Mouse (Mus musculus) embryonic facial prominence, embryonic 14.5 days (tissue): ENCODE measurements around the gene Upk3b. TPM values are rescaled to one million over a fixed set of nuclear protein-coding genes. Genes with fewer than 3 reads are reported as not detected.

ENCODE experiments used
- ATAC-seq: fragments of 200-750 bp; cut with Nextera tagmentation; 2 replicates; pipeline ENCODE4 v1.8.0; 2017; ENCODE audit warnings: low read depth, moderate number of reproducible peaks, moderate TSS enrichment
- DNase-seq: peaks from one replicate; pipeline ENCODE4 v3.0.0-alpha.2; 2015; ENCODE audit warnings: low spot score
- H3K27ac ChIP-seq: fragments of 300-500 bp; sonication (generic); replicated peaks from 2 replicates; pipeline ENCODE4 v1.5.1; 2014; ENCODE audit warnings: low read depth, mild to moderate bottlenecking, low read length, moderate library complexity
- H3K27me3 ChIP-seq: fragments of 300-500 bp; sonication (generic); replicated peaks from 2 replicates; pipeline ENCODE4 v1.6.1; 2014; ENCODE audit warnings: low read length; ENCODE audit not compliant: control insufficient read depth, insufficient read depth
- H3K36me3 ChIP-seq: fragments of 300-500 bp; sonication (generic); 2 replicates; pipeline ENCODE4 v1.6.1; 2014; ENCODE audit warnings: low read length, mixed read lengths; ENCODE audit not compliant: control insufficient read depth, insufficient read depth
- H3K4me1 ChIP-seq: fragments of 300-500 bp; sonication (generic); 2 replicates; pipeline ENCODE4 v1.6.1; 2014; ENCODE audit warnings: antibody characterized with exemption, low read length; ENCODE audit not compliant: control insufficient read depth, insufficient read depth
- H3K4me2 ChIP-seq: fragments of 300-500 bp; sonication (generic); 2 replicates; pipeline ENCODE4 v1.6.1; 2014; ENCODE audit warnings: low read depth, mild to moderate bottlenecking, low read length, moderate library complexity, mixed read lengths
- H3K4me3 ChIP-seq: fragments of 300-500 bp; sonication (generic); 2 replicates; pipeline ENCODE4 v1.5.1; 2014; ENCODE audit warnings: low read depth, mild to moderate bottlenecking, low read length
- H3K9ac ChIP-seq: fragments of 300-500 bp; sonication (generic); 2 replicates; pipeline ENCODE4 v1.6.1; 2014; ENCODE audit warnings: low read depth, mild to moderate bottlenecking, low read length, moderate library complexity, mixed read lengths
- H3K9me3 ChIP-seq: fragments of 300-500 bp; sonication (generic); 2 replicates; pipeline ENCODE4 v1.6.1; 2016; ENCODE audit warnings: low read length; ENCODE audit not compliant: control insufficient read depth
- WGBS: fragments of 180-500 bp; shearing (Covaris S2); extraction: QIAGEN DNeasy Blood & Tissue Kit; methylation state at CpG from one replicate; pipeline ENCODE4 v1.1.7; 2014; 5-methylcytosine and 5-hydroxymethylcytosine counted together
- polyA plus RNA-seq: library from polyadenylated mRNA; unstranded; fragments of >200 nt; fragmentation: Nextera tagmentation; extraction: Ambion mirVana; gene quantifications from 2 replicates; pipeline ENCODE4 v1.2.1, GENCODE M21; 2014

Upk3b gene
- polyA plus RNA-seq, 1 experiment from 2014 or later, result 1.4 TPM

GRCm38 (mm10) chr5:136019907-136020306 is 18.4 kb upstream of the Upk3b start:
- Histone ChIP-seq H3K4me3 (no peak overlapping the region), H3K4me2 (no peak overlapping the region), H3K27ac (no peak overlapping the region), H3K9ac (no peak overlapping the region), H3K4me1 (peaks cover 12% of the 10 kb centered on the region; the same call in 1 of the 2 replicates), H3K27me3 (no peaks in the 10 kb centered on the region), H3K9me3 (no peaks in the 10 kb centered on the region), H3K36me3 (peaks cover 20% of the 10 kb centered on the region; the same call in 1 of the 2 replicates)
- 0 out of 2 replicates have a peak, but pooled peaks have one; percentile 10 for ATAC-seq
- WGBS, result 47% methylated on average over 1 of the region's 1 CpGs
- DNase-seq, result peak; percentile 37

GRCm38 (mm10) chr5:136025712-136026111 is 12.6 kb upstream of the Upk3b start:
- H3K27ac ChIP-seq, result no peak overlapping the region
- no peak overlapping the region for H3K9ac ChIP-seq
- 84% methylated on average over 3 of the region's 3 CpGs for WGBS
- no peak overlapping the region for H3K4me2 ChIP-seq
- peaks cover 56% of the 10 kb centered on the region for H3K36me3 ChIP-seq
- no peaks in the 10 kb centered on the region for H3K4me1 ChIP-seq
- no peaks in the 10 kb centered on the region for H3K27me3 ChIP-seq
- H3K9me3 ChIP-seq, result no peaks in the 10 kb centered on the region
- ATAC-seq (no peak), DNase-seq (no peak)
- no peak overlapping the region for H3K4me3 ChIP-seq

GRCm38 (mm10) chr5:136026859-136027258 is 11.4 kb upstream of the Upk3b start:
- DNase-seq, result no peak
- no peaks in the 10 kb centered on the region for H3K27me3 ChIP-seq
- H3K9ac ChIP-seq, result no peak overlapping the region
- no peak overlapping the region for H3K27ac ChIP-seq
- 88% methylated on average over 9 of the region's 9 CpGs for WGBS
- H3K4me1 ChIP-seq, result no peaks in the 10 kb centered on the region
- H3K4me2 ChIP-seq, result no peak overlapping the region
- no peaks in the 10 kb centered on the region for H3K9me3 ChIP-seq
- ATAC-seq, result no peak
- H3K4me3 ChIP-seq, result no peak overlapping the region
- peaks cover 59% of the 10 kb centered on the region for H3K36me3 ChIP-seq

GRCm38 (mm10) chr5:136027612-136028311 is 10.5 kb upstream of the Upk3b start:
- Histone ChIP-seq H3K4me1 (no peaks in the 10 kb centered on the region), H3K27me3 (no peaks in the 10 kb centered on the region), H3K36me3 (peaks cover 67% of the 10 kb centered on the region), H3K27ac (no peak overlapping the region), H3K9ac (no peak overlapping the region), H3K9me3 (no peaks in the 10 kb centered on the region), H3K4me2 (no peak overlapping the region), H3K4me3 (no peak overlapping the region)
- 81% methylated on average over 10 of the region's 11 CpGs for WGBS
- DNase-seq (no peak), ATAC-seq (no peak)

- DNase-seq (no peak), ATAC-seq (no peak)
- Histone ChIP-seq H3K36me3 (peaks cover 32% of the 10 kb centered on the region), H3K9me3 (no peaks in the 10 kb centered on the region), H3K4me1 (no peaks in the 10 kb centered on the region), H3K27me3 (no peaks in the 10 kb centered on the region), H3K4me2 (no peak overlapping the region), H3K27ac (no peak overlapping the region), H3K9ac (no peak overlapping the region), H3K4me3 (no peak overlapping the region)
- WGBS, result 80% methylated on average over 4 of the region's 4 CpGs
Measured at GRCm38 (mm10) chr5:136034868-136035267, 3.4 kb upstream of the Upk3b start.

GRCm38 (mm10) chr5:136035285-136035684 is 3.0 kb upstream of the Upk3b start:
- Histone ChIP-seq H3K27me3 (no peaks in the 10 kb centered on the region), H3K4me3 (no peak overlapping the region), H3K4me2 (no peak overlapping the region), H3K36me3 (peaks cover 27% of the 10 kb centered on the region), H3K27ac (no peak overlapping the region), H3K9ac (no peak overlapping the region), H3K4me1 (no peaks in the 10 kb centered on the region), H3K9me3 (no peaks in the 10 kb centered on the region)
- DNase-seq (no peak), ATAC-seq (no peak)
- 90% methylated on average over 1 of the region's 1 CpGs for WGBS

- Histone ChIP-seq H3K36me3 (peaks cover 14% of the 10 kb centered on the region), H3K27ac (no peak overlapping the region), H3K4me3 (no peak overlapping the region), H3K27me3 (no peaks in the 10 kb centered on the region), H3K9me3 (no peaks in the 10 kb centered on the region), H3K4me1 (no peaks in the 10 kb centered on the region), H3K9ac (no peak overlapping the region), H3K4me2 (no peak overlapping the region)
- DNase-seq, result no peak
- 67% methylated on average over 1 of the region's 1 CpGs for WGBS
- ATAC-seq, result no peak
Measured at GRCm38 (mm10) chr5:136036667-136037066, 1.6 kb upstream of the Upk3b start.

GRCm38 (mm10) chr5:136040210-136040609 is 1.9 kb downstream of the Upk3b start:
- DNase-seq, result peak; percentile 17
- no peaks in the 10 kb centered on the region for H3K27me3 ChIP-seq
- peak overlapping the region; percentile 18; the same call in 1 of the 2 replicates for H3K4me2 ChIP-seq
- ATAC-seq, result 0 out of 2 replicates have a peak, but pooled peaks have one; percentile 16
- H3K9ac ChIP-seq, result no peak overlapping the region
- H3K36me3 ChIP-seq, result no peaks in the 10 kb centered on the region
- 36% methylated on average over 5 of the region's 5 CpGs for WGBS
- H3K4me3 ChIP-seq, result no peak overlapping the region
- no peak overlapping the region for H3K27ac ChIP-seq
- no peaks in the 10 kb centered on the region for H3K4me1 ChIP-seq
- H3K9me3 ChIP-seq, result no peaks in the 10 kb centered on the region

GRCm38 (mm10) chr5:136041260-136041659 is 3.0 kb downstream of the Upk3b start:
- Histone ChIP-seq H3K4me1 (no peaks in the 10 kb centered on the region), H3K27ac (no peak overlapping the region), H3K9ac (no peak overlapping the region), H3K4me3 (no peak overlapping the region), H3K36me3 (no peaks in the 10 kb centered on the region), H3K4me2 (no peak overlapping the region), H3K9me3 (no peaks in the 10 kb centered on the region), H3K27me3 (no peaks in the 10 kb centered on the region)
- ATAC-seq, result no peak
- peak; percentile 10 for DNase-seq
- 32% methylated on average over 2 of the region's 2 CpGs for WGBS
